Mouse (Mus musculus) forebrain, postnatal 0 days (tissue): ENCODE results near the gene Arid1a. TPM values are rescaled to one million over a fixed set of nuclear protein-coding genes. Genes with fewer than 3 reads are reported as not detected.

Experiments used
- ATAC-seq: fragments of 200-750 bp; cut with Nextera tagmentation; 2 replicates; pipeline ENCODE4 v1.8.0; 2017; ENCODE audit warnings: mild to moderate bottlenecking, moderate library complexity
- DNase-seq: peaks from one replicate; pipeline ENCODE4 v3.0.0-alpha.2; 2015
- H3K27ac ChIP-seq: fragments of 300-500 bp; sonication (generic); 2 replicates; pipeline ENCODE4 v1.5.1; 2014; ENCODE audit warnings: low read depth, mild to moderate bottlenecking, antibody characterized with exemption, low read length, moderate library complexity, mixed read lengths
- H3K27me3 ChIP-seq: fragments of 300-500 bp; sonication (generic); 2 replicates; pipeline ENCODE4 v1.6.1; 2014; ENCODE audit warnings: mild to moderate bottlenecking, low read length, mixed read lengths; ENCODE audit not compliant: insufficient read depth
- H3K36me3 ChIP-seq: fragments of 300-500 bp; sonication (generic); 2 replicates; pipeline ENCODE4 v1.6.1; 2014; ENCODE audit warnings: mild to moderate bottlenecking, moderate library complexity; ENCODE audit not compliant: insufficient read depth
- H3K4me1 ChIP-seq: fragments of 300-500 bp; sonication (generic); 2 replicates; pipeline ENCODE4 v1.6.1; 2014; ENCODE audit warnings: antibody characterized with exemption; ENCODE audit not compliant: insufficient read depth
- H3K4me2 ChIP-seq: fragments of 300-500 bp; sonication (generic); 2 replicates; pipeline ENCODE4 v1.6.1; 2014; ENCODE audit warnings: low read depth, mild to moderate bottlenecking, moderate library complexity
- H3K4me3 ChIP-seq: fragments of 300-500 bp; sonication (generic); 2 replicates; pipeline ENCODE4 v1.5.1; 2014; ENCODE audit warnings: low read depth, low read length, mixed read lengths
- H3K9ac ChIP-seq: fragments of 300-500 bp; sonication (generic); 2 replicates; pipeline ENCODE4 v1.6.1; 2014; ENCODE audit warnings: mild to moderate bottlenecking
- H3K9me3 ChIP-seq: fragments of 300-500 bp; sonication (generic); 2 replicates; pipeline ENCODE4 v1.6.1; 2016; ENCODE audit warnings: low read length
- CTCF ChIP-seq: sonication (generic); IDR thresholded peaks from 2 replicates; pipeline ENCODE4 v1.5.1; 2016; ENCODE audit warnings: antibody characterized with exemption, control low read depth, low read depth
- WGBS: fragments of 180-500 bp; shearing (Covaris S2); extraction: QIAGEN DNeasy Blood & Tissue Kit; methylation state at CpG from one replicate; pipeline ENCODE4 v1.1.7; 2014; 5-methylcytosine and 5-hydroxymethylcytosine counted together
- polyA plus RNA-seq: library from polyadenylated mRNA; unstranded; fragments of >200 nt; fragmentation: Nextera tagmentation; extraction: Ambion mirVana; gene quantifications from 2 replicates; pipeline ENCODE4 v1.2.1, GENCODE M21; 2015
- total RNA-seq: library from RNA; depleted of rRNA; stranded (reverse); fragments of >200 nt; gene quantifications from 2 replicates; pipeline ENCODE4 v1.2.3, GENCODE M21; 2014

The Arid1a gene
- total and polyA plus RNA-seq, 2 experiments from 2014 or later = 19.3 to 51.0 TPM

DNA sequence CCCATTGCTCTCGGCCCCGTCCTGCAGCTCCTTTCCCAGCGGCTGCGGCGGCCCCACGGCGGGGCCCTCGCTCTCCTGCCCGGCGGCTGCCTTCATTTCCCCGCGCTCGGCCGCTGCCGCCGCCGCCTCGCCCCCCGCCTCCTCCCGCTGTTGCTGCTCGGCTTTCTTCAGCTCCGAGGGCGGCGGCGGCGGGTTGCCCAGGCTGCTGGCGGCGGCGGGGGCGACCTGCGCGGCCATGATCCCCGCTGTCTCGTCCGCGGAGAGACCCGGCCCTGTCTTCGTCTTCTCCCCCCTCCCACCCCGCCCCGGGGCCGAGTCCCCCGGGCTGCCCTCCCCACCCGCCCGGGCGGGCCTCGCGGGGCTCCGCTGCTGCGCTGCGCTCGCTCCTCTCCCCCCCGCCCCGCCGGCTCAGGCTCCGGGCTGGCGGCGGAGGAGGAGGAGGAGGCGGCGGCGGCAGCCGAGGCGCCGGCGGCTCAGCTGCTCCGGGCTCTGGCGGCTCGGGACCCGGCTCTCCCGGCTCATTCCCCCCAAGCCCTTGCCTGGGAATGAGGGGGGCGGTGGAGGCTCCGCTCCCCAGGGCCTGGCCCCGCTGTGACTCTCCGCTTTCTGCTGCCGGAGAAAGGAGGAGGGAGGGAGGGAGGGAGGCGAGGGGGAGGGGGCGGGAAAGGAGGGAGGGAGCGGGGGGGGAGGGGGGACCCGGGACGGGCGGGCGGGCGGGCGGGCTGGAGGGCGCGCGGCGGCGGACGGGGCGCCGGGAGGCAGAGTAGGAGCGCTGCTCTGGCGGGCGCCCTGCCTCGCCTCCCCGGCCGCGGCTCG lies 3.0 kb downstream of the Arid1a start:
- TF ChIP-seq CTCF = no peak
- Histone ChIP-seq H3K36me3 (no peaks in the 10 kb centered on the region), H3K4me3 (peak overlapping the region; percentile 98), H3K9ac (peak overlapping the region; percentile 100), H3K27me3 (no peaks in the 10 kb centered on the region), H3K9me3 (no peaks in the 10 kb centered on the region), H3K4me2 (peak overlapping the region; percentile 94), H3K4me1 (peaks cover 38% of the 10 kb centered on the region), H3K27ac (peak overlapping the region; percentile 99)
- WGBS = 2% methylated on average over 34 of the region's 99 CpGs
- DNase-seq (peak; percentile 83), ATAC-seq (peak; percentile 35)

DNA sequence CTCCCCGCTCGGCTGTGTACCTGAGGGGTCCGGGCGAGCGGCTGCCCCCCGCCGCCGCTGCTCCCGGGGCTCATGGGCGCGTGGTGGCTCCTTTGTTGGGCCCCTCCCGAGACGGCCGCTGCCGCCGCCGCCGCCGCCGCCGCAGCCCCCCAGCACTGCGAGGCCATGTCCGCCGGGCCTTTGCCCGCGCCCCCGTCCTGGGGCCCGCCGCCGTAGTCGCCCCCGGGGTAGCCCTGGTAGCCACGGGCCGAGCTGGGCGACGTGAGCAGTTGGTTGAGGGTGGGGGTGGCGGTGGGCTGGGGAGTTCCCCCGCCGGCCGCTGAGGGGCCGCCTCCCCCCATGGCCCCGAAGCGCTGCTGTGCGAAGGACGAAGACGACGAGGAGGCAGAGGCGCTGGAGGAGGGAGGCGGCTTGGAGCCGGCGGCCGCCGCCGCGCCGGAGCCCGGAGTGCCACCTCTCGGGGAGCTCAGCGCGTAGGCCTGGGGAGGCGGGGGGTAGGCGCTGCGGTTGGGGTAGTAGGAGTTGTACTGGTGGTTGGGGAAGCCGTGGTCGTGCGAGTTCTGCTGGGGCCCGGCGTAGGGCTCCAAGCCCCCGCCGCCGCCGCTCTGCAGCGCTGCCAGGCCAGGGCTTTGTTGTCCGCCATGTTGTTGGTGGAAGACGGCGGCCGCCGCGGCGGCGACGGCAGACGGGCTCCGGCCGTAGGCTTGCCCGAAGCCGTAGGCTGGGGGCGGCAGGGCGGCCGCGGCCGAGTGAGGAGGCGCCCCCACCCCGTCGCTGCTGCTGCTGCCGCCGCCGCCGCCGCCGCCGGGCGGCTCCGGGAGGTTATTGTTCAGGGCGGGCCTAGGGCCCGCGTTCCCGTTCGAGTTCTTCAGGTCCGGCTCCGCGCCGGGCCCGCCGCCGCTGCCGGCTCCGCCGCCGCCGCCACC lies 3.9 kb downstream of the Arid1a start:
- under 1% methylated on average over 63 of the region's 121 CpGs for WGBS
- H3K4me2 ChIP-seq = peak overlapping the region; percentile 94
- H3K27ac ChIP-seq = peak overlapping the region; percentile 99
- no peaks in the 10 kb centered on the region for H3K27me3 ChIP-seq
- ATAC-seq (no peak), DNase-seq (peak; percentile 51)
- TF ChIP-seq CTCF = no peak; the same call in 1 of the 2 replicates
- peak overlapping the region; percentile 100 for H3K9ac ChIP-seq
- H3K4me3 ChIP-seq = peak overlapping the region; percentile 98
- H3K9me3 ChIP-seq = no peaks in the 10 kb centered on the region
- H3K4me1 ChIP-seq = peaks cover 44% of the 10 kb centered on the region
- H3K36me3 ChIP-seq = no peaks in the 10 kb centered on the region

DNA sequence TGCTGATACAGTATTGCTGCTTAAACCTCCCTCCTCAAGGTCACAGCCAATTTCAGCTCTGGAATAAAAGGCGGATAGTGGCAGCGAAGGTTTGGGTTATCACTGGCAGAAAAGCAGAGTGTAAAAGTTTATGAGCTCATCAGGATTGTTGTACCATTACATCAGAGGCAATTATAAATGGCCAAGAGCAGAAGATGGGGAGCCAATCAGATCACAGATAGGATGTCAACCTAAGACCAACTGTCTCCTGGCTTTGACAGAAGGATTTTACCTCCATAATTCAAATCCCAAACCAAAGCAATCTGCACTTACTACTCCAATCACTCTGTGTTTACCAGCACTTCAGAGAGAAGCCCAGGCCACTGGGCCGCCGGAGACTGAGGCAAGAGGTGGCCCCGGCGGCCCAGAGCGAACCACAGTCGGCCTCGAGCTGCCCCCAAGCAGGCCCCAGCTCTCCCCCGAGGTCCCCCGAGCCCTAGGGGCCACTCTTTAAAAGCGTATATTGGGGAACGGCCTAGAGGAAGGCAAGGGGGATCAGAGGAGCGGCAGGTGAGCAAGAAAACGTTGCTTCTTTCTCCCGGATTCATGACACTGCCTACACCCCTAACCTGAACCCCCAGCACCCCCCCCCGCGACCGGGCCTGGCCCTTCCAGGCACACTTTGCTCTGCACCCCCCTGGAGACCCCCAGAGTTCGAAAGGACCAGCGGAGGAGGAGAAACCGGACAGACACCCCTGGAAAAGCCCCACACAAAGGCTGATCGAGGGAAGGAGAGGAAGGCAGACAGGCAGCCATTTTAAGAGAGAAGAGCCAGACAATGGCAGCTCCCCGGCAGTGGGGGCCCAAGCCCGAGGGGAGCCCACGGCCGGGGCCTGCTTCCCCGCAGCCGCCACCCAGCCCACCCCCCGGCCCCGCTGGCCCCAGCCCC lies 4.8 kb downstream of the Arid1a start:
- ATAC-seq (peak; percentile 16; the same call in 1 of the 2 replicates), DNase-seq (peak; percentile 75)
- Histone ChIP-seq H3K27ac (peak overlapping the region; percentile 99), H3K4me3 (peak overlapping the region; percentile 98), H3K9me3 (no peaks in the 10 kb centered on the region), H3K4me1 (peaks cover 44% of the 10 kb centered on the region), H3K4me2 (peak overlapping the region; percentile 94), H3K9ac (peak overlapping the region; percentile 100), H3K36me3 (no peaks in the 10 kb centered on the region), H3K27me3 (no peaks in the 10 kb centered on the region)
- no peak for TF ChIP-seq CTCF
- under 1% methylated on average over 31 of the region's 31 CpGs for WGBS

DNA sequence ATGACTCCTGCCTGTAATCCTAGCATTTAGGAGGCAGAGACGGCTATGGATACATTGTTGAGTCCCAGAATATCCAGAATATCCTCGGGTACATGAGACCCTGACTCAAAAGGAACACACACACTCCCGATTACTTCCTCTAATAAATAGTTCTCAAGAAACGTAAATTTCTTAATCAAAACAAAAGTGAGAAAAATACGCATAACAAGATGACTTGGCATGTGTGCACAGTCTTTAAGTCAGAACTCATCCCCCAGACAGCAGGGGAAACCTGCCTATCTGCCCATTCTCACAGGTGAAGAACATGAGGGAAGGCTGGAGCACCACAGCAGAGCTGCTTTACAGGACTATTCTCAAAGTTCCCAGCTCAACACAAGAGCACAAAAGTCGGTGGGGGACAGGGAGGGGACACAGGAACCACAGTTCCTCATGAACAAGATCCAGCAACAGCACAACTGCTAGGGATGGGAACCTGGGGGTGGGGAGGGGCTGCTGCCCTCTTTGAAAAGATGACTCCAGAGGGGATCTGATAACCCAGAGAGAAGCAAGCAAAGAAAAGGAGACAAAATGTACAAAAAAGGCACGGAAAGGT lies 6.3 kb downstream of the Arid1a start:
- Histone ChIP-seq H3K4me2 (peak overlapping the region; percentile 94), H3K9me3 (no peaks in the 10 kb centered on the region), H3K36me3 (no peaks in the 10 kb centered on the region), H3K4me1 (peaks cover 36% of the 10 kb centered on the region), H3K27me3 (no peaks in the 10 kb centered on the region), H3K9ac (peak overlapping the region; percentile 100), H3K4me3 (peak overlapping the region; percentile 98), H3K27ac (no peak overlapping the region)
- ATAC-seq (no peak), DNase-seq (no peak)
- 18% methylated on average over 7 of the region's 7 CpGs for WGBS
- TF ChIP-seq CTCF = no peak

DNA sequence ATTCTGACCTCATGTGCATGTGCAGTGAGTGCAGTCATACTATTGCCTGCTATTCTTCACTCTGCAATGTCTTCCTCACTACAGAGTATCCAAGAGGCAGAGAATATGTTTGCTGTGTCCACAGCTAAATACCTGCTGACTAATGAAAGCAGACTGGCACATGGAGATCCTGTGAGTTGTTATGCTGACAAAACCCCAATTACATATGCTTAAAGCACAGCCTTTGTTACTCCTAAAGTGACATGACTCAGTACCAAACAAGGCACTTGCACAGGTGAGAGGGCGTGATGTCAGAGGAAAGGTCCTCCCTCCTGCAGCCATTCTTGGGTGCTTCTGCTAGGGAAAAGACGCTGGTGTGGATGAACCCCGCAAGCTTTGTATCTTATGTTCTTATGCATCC lies 21.3 kb downstream of the Arid1a start:
- Histone ChIP-seq H3K4me2 (no peak overlapping the region), H3K9ac (no peak overlapping the region), H3K36me3 (peaks cover 8% of the 10 kb centered on the region; the same call in 1 of the 2 replicates), H3K4me1 (peaks cover 17% of the 10 kb centered on the region), H3K27ac (no peak overlapping the region), H3K27me3 (no peaks in the 10 kb centered on the region), H3K4me3 (no peak overlapping the region), H3K9me3 (no peaks in the 10 kb centered on the region)
- 77% methylated on average over 3 of the region's 3 CpGs for WGBS
- ATAC-seq = no peak
- DNase-seq = no peak
- no peak for TF ChIP-seq CTCF

DNA sequence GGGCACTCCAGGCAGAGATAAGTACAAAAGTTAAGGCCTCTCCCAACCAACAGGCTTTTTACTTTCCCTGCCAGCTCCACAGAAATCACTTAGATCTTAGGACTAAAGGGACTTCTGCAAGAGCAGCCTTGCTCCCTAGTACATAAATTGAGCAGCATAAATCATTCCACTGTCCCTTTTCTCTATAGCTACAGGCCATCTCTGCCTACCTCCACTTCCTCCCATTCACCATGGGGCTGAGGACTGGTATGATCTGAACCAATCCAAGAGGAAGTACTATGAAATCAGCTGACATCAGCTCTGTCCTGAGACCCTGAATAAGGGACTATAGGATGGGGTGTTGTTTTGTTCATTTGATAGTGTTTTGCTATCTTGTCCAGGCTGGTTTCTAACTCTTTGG lies 26.4 kb downstream of the Arid1a start:
- H3K9ac ChIP-seq = peak overlapping the region; percentile 14
- H3K27ac ChIP-seq = peak overlapping the region; percentile 87
- no peak for DNase-seq
- TF ChIP-seq CTCF = no peak
- peak overlapping the region; percentile 43 for H3K4me2 ChIP-seq
- peaks cover 40% of the 10 kb centered on the region for H3K4me1 ChIP-seq
- H3K9me3 ChIP-seq = no peaks in the 10 kb centered on the region
- no peak; the same call in 1 of the 2 replicates for ATAC-seq
- H3K36me3 ChIP-seq = peaks cover under 1% of the 10 kb centered on the region; the same call in 1 of the 2 replicates
- 0 out of 2 replicates have a peak overlapping the region, but pooled peaks have one; percentile 1 for H3K4me3 ChIP-seq
- no peaks in the 10 kb centered on the region for H3K27me3 ChIP-seq
